Mouse (Mus musculus): ENCODE data around the gene Bcar1. TPM values are rescaled to one million over a fixed set of nuclear protein-coding genes. Genes with fewer than 3 reads are reported as not detected.

Gene Bcar1
- total RNA-seq, 2 experiments from 2014 or later = 66.5 to 73.8 TPM

GRCm38 (mm10) chr8:111770958-111771624 is 27.5 kb upstream of the Bcar1 start:
- peak in 1 of 2 experiments; percentile 65 for DNase-seq (ENCODE audit: low spot score in 2 of 2)

- peak; percentile 51 to 67 for DNase-seq (ENCODE audit: low spot score in 2 of 2)
Observed at GRCm38 (mm10) chr8:111769764-111770428, 26.3 kb upstream of the Bcar1 start.

DNA sequence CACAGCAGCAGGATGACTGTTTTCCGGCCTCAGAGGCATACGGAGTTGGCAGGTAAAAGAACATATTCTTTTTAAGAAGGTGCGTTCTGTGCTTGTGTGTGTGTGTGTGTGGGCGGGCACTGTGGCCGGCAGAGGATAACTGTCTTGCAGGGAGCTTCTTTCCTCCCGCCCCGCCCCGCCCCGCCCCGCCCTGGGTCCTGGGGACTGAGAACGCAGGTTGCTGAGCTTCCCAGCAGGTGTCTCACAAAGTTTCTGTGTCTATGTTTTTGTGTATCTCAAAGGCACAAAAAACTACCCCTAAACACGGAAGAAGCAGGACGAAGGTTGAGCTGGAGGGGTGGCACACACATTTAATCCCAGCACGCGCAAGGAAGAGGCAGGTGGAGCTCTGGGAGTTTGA is 25.7 kb upstream of the Bcar1 start:
- no peak for DNase-seq (ENCODE audit: low spot score in 2 of 2)

DNA sequence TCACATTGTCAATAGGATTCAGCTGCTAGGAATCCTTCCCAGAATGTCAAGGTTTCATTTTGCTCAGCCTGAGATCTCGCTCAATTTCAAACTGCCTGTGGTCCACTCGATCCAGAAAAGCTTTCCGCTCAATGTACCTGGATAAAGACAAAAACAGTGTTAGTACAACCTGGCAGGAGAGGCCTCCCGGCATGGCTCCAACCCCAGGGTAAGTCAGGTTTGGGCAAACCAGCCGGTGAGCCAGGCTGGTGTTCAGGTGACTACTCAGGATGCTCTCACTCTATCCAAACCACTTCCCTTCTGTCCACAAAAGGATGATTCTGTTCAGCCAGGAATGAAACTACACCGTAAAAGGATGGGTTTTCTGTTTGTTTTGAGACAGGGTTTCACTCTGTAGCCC is 25.0 kb upstream of the Bcar1 start:
- DNase-seq (ENCODE audit: low spot score in 2 of 2) = no peak

DNA sequence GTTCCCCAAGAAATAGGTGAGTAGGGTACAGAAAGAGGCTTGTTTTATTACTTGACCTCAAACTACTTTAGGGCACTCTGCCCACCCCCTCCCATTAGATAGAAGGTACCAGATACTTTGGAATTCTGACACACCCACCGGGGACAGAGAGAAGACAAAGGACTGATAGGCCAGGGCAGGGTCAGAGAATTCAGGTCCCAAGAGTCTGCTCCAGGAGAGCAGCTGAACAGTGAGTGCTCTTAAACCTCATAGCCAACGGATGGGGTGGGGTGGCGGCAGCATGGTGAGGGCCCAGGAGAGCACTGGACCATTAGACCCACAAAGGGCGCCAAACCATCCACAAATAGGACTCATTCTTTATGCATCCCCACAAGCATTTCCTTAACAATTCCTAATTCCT is 22.0 kb upstream of the Bcar1 start:
- DNase-seq (ENCODE audit: low spot score in 2 of 2) = no peak

- DNase-seq (ENCODE audit: low spot score in 2 of 2) = no peak
Observed at GRCm38 (mm10) chr8:111765096-111765495, 21.5 kb upstream of the Bcar1 start.

- DNase-seq (ENCODE audit: low spot score in 2 of 2) = no peak
Observed at GRCm38 (mm10) chr8:111760708-111761107, 17.1 kb upstream of the Bcar1 start.

GRCm38 (mm10) chr8:111758817-111759216 is 15.2 kb upstream of the Bcar1 start:
- no peak for DNase-seq (ENCODE audit: low spot score in 2 of 2)

- DNase-seq (ENCODE audit: low spot score in 2 of 2) = no peak
Observed at GRCm38 (mm10) chr8:111757599-111757998, 14.0 kb upstream of the Bcar1 start.

- no peak for DNase-seq (ENCODE audit: low spot score in 2 of 2)
Observed at GRCm38 (mm10) chr8:111754736-111755135, 11.1 kb upstream of the Bcar1 start.

GRCm38 (mm10) chr8:111754088-111754487 is 10.5 kb upstream of the Bcar1 start:
- no peak for DNase-seq (ENCODE audit: low spot score in 2 of 2)

GRCm38 (mm10) chr8:111748766-111749165 is 5.2 kb upstream of the Bcar1 start:
- no peak for DNase-seq (ENCODE audit: low spot score in 2 of 2)

DNA sequence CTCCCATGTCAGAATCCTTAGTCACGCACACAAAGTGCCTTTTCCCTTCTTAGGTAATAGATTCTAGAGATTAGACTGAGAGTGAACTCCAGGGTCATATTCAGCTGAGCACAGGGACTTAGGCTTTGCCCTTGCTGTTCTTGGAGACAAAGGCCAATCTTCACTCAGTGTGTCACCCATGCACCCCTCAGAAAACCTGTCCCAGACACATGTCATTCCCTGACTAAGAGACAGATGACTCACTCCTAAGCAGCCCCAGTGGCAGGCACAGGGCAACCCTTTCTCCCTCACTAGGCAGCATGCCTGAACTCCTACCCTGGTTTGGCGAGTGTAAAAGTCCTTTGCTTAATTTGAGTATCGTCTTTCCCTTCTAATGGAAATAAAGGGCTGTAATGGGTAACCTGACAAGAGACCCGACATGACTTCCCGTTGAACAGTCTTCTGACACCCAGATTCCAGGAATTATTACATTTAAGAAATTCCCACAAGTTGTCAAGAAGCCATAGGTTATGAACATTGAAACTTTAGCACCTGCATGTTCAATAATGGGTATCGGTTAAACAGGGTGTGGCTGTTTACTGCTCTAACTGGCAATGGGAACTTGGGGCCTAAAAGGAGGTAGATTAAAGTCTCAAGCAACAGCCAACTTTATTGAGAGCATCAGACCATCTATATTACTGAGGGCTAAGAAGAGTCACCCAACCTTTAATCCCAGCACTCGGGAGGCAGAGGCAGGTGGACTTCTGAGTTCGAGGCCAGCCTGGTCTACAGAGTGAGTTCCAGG is 4.4 kb upstream of the Bcar1 start:
- no peak for DNase-seq (ENCODE audit: low spot score in 2 of 2)

GRCm38 (mm10) chr8:111746582-111747465 is 3.2 kb upstream of the Bcar1 start:
- DNase-seq (ENCODE audit: low spot score in 2 of 2) = no peak

GRCm38 (mm10) chr8:111745591-111746418 is 2.2 kb upstream of the Bcar1 start:
- DNase-seq (ENCODE audit: low spot score in 2 of 2) = peak; percentile 79 to 83

- no peak for DNase-seq (ENCODE audit: low spot score in 2 of 2)
Observed at GRCm38 (mm10) chr8:111745086-111745485, 1.5 kb upstream of the Bcar1 start.

GRCm38 (mm10) chr8:111743101-111743791 is 363 bp downstream of the Bcar1 start:
- DNase-seq (ENCODE audit: low spot score in 2 of 2) = no peak

DNA sequence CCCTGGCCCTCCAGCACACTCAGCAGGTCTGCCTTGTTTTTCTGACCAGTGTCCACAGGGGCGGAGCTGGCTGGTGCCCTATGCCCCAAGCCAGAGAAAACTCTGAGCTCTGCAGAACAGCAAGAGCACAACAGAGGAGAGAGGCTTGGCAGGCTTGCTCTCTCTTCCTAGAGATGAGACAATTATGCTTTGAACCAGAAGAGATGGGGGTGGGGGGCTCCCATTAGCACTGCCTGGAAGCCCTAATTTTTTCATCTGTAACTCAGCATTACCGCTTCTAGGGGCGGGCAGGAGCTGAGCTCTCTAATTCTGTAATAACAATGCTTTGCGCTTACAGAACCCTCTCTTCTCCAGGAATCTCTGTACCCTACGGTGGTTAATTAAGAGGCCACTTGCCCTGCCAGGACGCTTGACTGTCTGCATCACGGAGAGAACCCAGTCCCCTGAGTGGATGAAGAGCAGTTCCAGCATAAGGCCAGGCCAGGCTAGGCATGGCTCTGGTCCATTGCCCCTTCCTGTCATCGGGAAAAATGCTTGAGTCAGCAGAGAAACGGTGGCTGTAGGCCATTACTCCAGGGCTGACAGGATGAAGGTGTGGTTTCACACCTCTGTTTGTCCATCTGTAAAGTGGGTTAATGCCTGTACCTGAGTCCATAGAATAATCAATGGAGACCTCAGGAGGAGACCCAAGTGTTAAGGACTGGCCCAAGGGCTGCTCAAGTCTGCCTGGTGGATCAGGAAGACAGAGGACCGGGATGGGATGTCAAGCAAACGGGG is 1.2 kb downstream of the Bcar1 start:
- peak; percentile 55 to 74 for DNase-seq (ENCODE audit: low spot score in 2 of 2)

- DNase-seq (ENCODE audit: low spot score in 2 of 2) = no peak
Observed at GRCm38 (mm10) chr8:111741556-111741955, 2.1 kb downstream of the Bcar1 start.
